Mouse (Mus musculus): ENCODE data around the gene Ptger1. TPM values are rescaled to one million over a fixed set of nuclear protein-coding genes. Genes with fewer than 3 reads are reported as not detected.

Gene Ptger1
- polyA plus RNA-seq, 2 experiments, result 0.40 to 2.7 TPM

DNA sequence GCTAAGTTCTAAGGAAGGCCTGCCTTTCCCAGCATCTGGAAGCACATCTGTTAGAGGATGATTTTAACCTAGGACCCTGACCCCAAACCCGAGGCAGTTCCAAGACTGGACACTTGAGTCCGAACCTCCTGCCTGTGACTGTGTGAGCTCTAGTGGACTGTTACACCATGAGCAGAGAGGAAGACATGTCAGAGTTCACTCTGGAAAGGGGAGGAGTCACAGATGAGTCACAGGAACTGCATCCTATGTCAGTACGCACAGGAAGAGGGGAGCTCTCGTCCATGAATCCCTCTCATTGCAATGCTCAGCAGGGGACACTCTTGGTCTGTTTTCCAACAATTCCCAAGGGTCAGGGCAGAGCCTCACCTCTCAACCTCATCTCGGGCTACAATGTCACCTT lies 6.5 kb downstream of the Ptger1 start:
- Histone ChIP-seq H3K27me3 (ENCODE audit: control insufficient read depth, insufficient read depth, low read length) (no peaks in the 10 kb centered on the region), H3K9ac (ENCODE audit: low read depth, low read length, severe bottlenecking) (no peak overlapping the region), H3K36me3 (ENCODE audit: control insufficient read depth, insufficient read depth, low read length) (peaks cover 54% of the 10 kb centered on the region), H3K4me1 (ENCODE audit: control insufficient read depth, insufficient read depth, low read length) (peaks cover 6% of the 10 kb centered on the region), H3K4me2 (replicated peaks; ENCODE audit: low read depth, low read length, severe bottlenecking) (no peak overlapping the region), H3K27ac (replicated peaks; ENCODE audit: low read depth, low read length) (no peak overlapping the region), H3K4me3 (replicated peaks; ENCODE audit: low read length) (no peak overlapping the region), H3K9me3 (ENCODE audit: control insufficient read depth, low read length) (no peaks in the 10 kb centered on the region)
- ATAC-seq (ENCODE audit: low FRiP score, low read depth), result no peak
- no peak for TF ChIP-seq POLR2A (IDR thresholded peaks at IDR 0.05; ENCODE audit: borderline replicate concordance, extremely low read depth, insufficient read depth, insufficient read length)
- DNase-seq (ENCODE audit: low spot score), result no peak
- WGBS, result 60% methylated on average over 5 of the region's 5 CpGs

DNA sequence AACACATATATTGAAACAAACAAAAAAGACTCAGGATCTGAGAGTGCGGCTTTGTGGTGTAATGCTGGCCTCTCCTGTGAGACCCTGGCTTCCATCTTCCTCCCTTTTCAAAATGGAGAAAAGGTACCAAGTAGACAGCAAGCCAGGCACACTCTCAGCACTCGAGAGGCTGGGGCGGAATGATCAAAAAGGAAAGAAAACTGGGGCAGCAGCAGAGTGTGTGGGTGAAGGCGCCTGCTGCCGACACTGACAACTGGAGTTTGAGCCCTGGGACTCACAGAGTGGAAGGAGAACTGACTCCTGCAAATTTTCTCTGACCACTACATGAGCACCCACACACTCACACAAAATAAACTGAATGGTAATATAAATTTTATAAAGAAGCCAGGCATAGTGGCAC lies 8.0 kb downstream of the Ptger1 start:
- ATAC-seq (ENCODE audit: low FRiP score, low read depth) (no peak), DNase-seq (ENCODE audit: low spot score) (no peak)
- no peaks in the 10 kb centered on the region for H3K27me3 ChIP-seq (ENCODE audit: control insufficient read depth, insufficient read depth, low read length)
- H3K27ac ChIP-seq (replicated peaks; ENCODE audit: low read depth, low read length), result no peak overlapping the region
- no peak for TF ChIP-seq POLR2A (IDR thresholded peaks at IDR 0.05; ENCODE audit: borderline replicate concordance, extremely low read depth, insufficient read depth, insufficient read length)
- 86% methylated on average over 5 of the region's 5 CpGs for WGBS
- no peak overlapping the region for H3K4me2 ChIP-seq (replicated peaks; ENCODE audit: low read depth, low read length, severe bottlenecking)
- H3K9me3 ChIP-seq (ENCODE audit: control insufficient read depth, low read length), result no peaks in the 10 kb centered on the region
- H3K4me1 ChIP-seq (ENCODE audit: control insufficient read depth, insufficient read depth, low read length), result no peaks in the 10 kb centered on the region
- no peak overlapping the region for H3K9ac ChIP-seq (ENCODE audit: low read depth, low read length, severe bottlenecking)
- no peak overlapping the region for H3K4me3 ChIP-seq (replicated peaks; ENCODE audit: low read length)
- H3K36me3 ChIP-seq (ENCODE audit: control insufficient read depth, insufficient read depth, low read length), result peaks cover 68% of the 10 kb centered on the region

DNA sequence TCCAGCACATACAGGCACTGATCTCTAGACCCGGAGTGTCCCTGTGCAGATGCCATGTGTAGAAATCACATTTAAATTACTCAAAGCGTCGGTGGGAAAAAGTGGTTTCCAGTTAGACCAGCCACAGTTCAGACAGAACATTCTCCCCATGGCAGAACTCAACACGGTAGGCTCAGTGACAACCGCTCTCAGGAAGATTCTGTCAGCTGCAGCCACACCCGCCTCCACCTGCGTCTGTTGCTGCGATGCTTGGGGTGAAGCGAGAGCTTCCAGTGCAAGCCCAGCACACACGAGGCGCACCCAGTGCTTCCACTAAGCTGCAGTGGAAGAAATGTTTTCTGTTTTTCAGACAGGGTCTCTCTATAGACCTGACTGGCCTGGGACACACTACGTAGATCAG lies 13.4 kb downstream of the Ptger1 start:
- H3K4me2 ChIP-seq (replicated peaks; ENCODE audit: low read depth, low read length, severe bottlenecking), result no peak overlapping the region
- no peak overlapping the region for H3K27ac ChIP-seq (replicated peaks; ENCODE audit: low read depth, low read length)
- no peak overlapping the region for H3K4me3 ChIP-seq (replicated peaks; ENCODE audit: low read length)
- no peak for TF ChIP-seq POLR2A (IDR thresholded peaks at IDR 0.05; ENCODE audit: borderline replicate concordance, extremely low read depth, insufficient read depth, insufficient read length)
- peaks cover 16% of the 10 kb centered on the region for H3K4me1 ChIP-seq (ENCODE audit: control insufficient read depth, insufficient read depth, low read length)
- 92% methylated on average over 12 of the region's 12 CpGs for WGBS
- no peak for ATAC-seq (ENCODE audit: low FRiP score, low read depth)
- no peaks in the 10 kb centered on the region for H3K27me3 ChIP-seq (ENCODE audit: control insufficient read depth, insufficient read depth, low read length)
- H3K36me3 ChIP-seq (ENCODE audit: control insufficient read depth, insufficient read depth, low read length), result peaks cover 74% of the 10 kb centered on the region
- no peak for DNase-seq (ENCODE audit: low spot score)
- H3K9me3 ChIP-seq (ENCODE audit: control insufficient read depth, low read length), result no peaks in the 10 kb centered on the region
- H3K9ac ChIP-seq (ENCODE audit: low read depth, low read length, severe bottlenecking), result no peak overlapping the region

- no peak overlapping the region for H3K4me3 ChIP-seq (replicated peaks; ENCODE audit: low read length)
- 67% methylated on average over 5 of the region's 5 CpGs for WGBS
- peak overlapping the region; percentile 7; the same call in 1 of the 2 replicates for H3K4me2 ChIP-seq (replicated peaks; ENCODE audit: low read depth, low read length, severe bottlenecking)
- no peak for DNase-seq (ENCODE audit: low spot score)
- no peak for ATAC-seq (ENCODE audit: low FRiP score, low read depth)
- no peaks in the 10 kb centered on the region for H3K9me3 ChIP-seq (ENCODE audit: control insufficient read depth, low read length)
- H3K36me3 ChIP-seq (ENCODE audit: control insufficient read depth, insufficient read depth, low read length), result peaks cover 74% of the 10 kb centered on the region
- peaks cover 16% of the 10 kb centered on the region for H3K4me1 ChIP-seq (ENCODE audit: control insufficient read depth, insufficient read depth, low read length)
- H3K9ac ChIP-seq (ENCODE audit: low read depth, low read length, severe bottlenecking), result no peak overlapping the region
- H3K27ac ChIP-seq (replicated peaks; ENCODE audit: low read depth, low read length), result peak overlapping the region; percentile 80
- H3K27me3 ChIP-seq (ENCODE audit: control insufficient read depth, insufficient read depth, low read length), result no peaks in the 10 kb centered on the region
- no peak for TF ChIP-seq POLR2A (IDR thresholded peaks at IDR 0.05; ENCODE audit: borderline replicate concordance, extremely low read depth, insufficient read depth, insufficient read length)
These were observed 14.1 kb downstream of the Ptger1 start for GRCm38 (mm10) chr8:83680603-83681002.

DNA sequence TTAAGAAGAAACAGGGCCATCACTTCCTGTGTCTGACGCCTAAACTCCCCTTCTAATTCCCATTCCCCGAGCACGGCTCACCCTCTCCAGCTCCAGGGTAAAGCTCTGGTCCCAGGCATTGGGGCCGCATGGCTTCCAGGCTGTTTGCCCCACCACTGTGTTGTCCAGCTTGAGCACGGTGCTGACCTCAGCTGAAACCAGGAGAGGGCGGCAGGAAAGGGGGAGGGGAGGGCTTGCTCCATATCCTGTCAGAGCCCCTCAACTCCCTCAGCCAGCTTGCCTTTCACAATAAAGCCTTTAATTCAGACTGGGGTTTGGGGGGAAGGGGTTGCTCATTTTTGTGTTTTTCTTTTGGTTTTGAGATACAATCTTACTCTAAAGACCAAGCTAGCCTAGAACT lies 14.6 kb downstream of the Ptger1 start:
- Histone ChIP-seq H3K4me1 (ENCODE audit: control insufficient read depth, insufficient read depth, low read length) (peaks cover 16% of the 10 kb centered on the region), H3K9ac (ENCODE audit: low read depth, low read length, severe bottlenecking) (no peak overlapping the region; the same call in 1 of the 2 replicates), H3K27ac (replicated peaks; ENCODE audit: low read depth, low read length) (peak overlapping the region; percentile 80), H3K36me3 (ENCODE audit: control insufficient read depth, insufficient read depth, low read length) (peaks cover 72% of the 10 kb centered on the region), H3K4me2 (replicated peaks; ENCODE audit: low read depth, low read length, severe bottlenecking) (no peak overlapping the region; the same call in 1 of the 2 replicates), H3K27me3 (ENCODE audit: control insufficient read depth, insufficient read depth, low read length) (no peaks in the 10 kb centered on the region), H3K9me3 (ENCODE audit: control insufficient read depth, low read length) (no peaks in the 10 kb centered on the region), H3K4me3 (replicated peaks; ENCODE audit: low read length) (no peak overlapping the region)
- ATAC-seq (ENCODE audit: low FRiP score, low read depth) (peak; percentile 64; the same call in 1 of the 2 replicates), DNase-seq (ENCODE audit: low spot score) (no peak)
- no peak for TF ChIP-seq POLR2A (IDR thresholded peaks at IDR 0.05; ENCODE audit: borderline replicate concordance, extremely low read depth, insufficient read depth, insufficient read length)
- 19% methylated on average over 6 of the region's 6 CpGs for WGBS

- Histone ChIP-seq H3K4me2 (replicated peaks; ENCODE audit: low read depth, low read length, severe bottlenecking) (no peak overlapping the region), H3K27me3 (ENCODE audit: control insufficient read depth, insufficient read depth, low read length) (no peaks in the 10 kb centered on the region), H3K4me3 (replicated peaks; ENCODE audit: low read length) (no peak overlapping the region), H3K4me1 (ENCODE audit: control insufficient read depth, insufficient read depth, low read length) (peaks cover 16% of the 10 kb centered on the region), H3K9ac (ENCODE audit: low read depth, low read length, severe bottlenecking) (no peak overlapping the region), H3K36me3 (ENCODE audit: control insufficient read depth, insufficient read depth, low read length) (peaks cover 46% of the 10 kb centered on the region), H3K27ac (replicated peaks; ENCODE audit: low read depth, low read length) (no peak overlapping the region), H3K9me3 (ENCODE audit: control insufficient read depth, low read length) (no peaks in the 10 kb centered on the region)
- no peak for DNase-seq (ENCODE audit: low spot score)
- ATAC-seq (ENCODE audit: low FRiP score, low read depth), result no peak
- no peak for TF ChIP-seq POLR2A (IDR thresholded peaks at IDR 0.05; ENCODE audit: borderline replicate concordance, extremely low read depth, insufficient read depth, insufficient read length)
- 90% methylated on average over 9 of the region's 9 CpGs for WGBS
These were observed 18.0 kb downstream of the Ptger1 start for GRCm38 (mm10) chr8:83684517-83684916.
